Mouse (Mus musculus) lung, postnatal 4 days (tissue): ENCODE measurements around the gene Tstd1.

Experiments
- DNase-seq, 2 experiments: peaks; one replicate each; pipeline ENCODE4 v3.0.0; 2021

Gene Tstd1

DNA sequence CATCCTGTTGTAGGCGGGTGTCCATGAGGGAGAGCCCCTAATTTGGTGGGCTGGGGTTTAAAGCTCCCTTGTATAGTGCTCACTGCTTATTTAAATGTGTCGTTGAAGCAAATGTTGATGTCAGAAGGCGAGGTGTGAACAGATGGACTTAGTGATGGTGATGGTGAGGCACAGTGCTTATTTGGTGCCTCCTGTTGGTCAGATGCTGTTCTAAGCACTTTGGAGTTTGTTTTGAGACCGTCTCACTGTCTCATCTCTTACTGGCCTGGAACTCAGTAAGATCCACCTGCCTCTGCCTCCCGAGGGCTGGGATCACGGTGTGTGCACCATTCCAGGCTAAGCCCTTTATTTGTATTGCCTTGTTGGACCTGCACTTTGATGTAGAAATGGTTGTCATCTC is 36.3 kb downstream of the Tstd1 start:
- no peak for DNase-seq

DNA sequence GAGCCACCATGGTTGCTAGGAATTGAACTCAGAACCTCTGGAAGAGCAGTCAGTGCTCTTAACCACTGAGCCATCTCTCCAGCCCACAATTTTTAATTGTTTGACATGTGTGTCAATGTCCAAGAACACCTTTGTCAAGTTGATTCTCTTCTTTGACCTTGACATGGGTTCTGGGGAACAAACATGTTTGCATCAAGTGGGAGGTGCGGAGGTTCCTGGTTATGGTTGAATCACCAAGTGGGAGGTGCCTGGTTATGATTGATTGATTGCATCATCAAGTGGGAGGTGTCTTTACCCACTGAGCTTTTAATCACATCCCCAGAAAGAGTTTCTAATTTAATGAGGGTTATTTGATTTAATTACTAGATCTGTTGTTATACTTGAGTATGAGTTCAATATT is 38.9 kb downstream of the Tstd1 start:
- no peak for DNase-seq

DNA sequence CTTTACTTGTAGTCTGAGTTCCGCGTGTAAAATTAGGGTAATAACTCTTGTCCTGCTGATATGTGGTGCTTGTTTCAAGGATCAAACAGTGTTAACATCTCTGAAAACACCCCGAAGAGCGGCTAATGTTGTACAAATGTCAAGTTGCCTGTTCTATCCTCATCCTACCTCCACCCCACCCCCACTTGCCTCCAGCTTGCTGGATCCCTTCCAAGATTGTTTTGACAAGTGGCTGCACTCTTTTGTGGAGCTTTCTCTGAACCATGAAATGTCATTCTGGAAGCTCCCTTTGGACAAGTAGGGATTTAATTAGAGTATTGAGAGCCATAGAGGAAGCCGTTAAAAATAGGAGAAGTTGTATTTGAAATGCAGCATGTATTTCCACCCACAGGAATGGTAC is 41.1 kb downstream of the Tstd1 start:
- no peak for DNase-seq

DNA sequence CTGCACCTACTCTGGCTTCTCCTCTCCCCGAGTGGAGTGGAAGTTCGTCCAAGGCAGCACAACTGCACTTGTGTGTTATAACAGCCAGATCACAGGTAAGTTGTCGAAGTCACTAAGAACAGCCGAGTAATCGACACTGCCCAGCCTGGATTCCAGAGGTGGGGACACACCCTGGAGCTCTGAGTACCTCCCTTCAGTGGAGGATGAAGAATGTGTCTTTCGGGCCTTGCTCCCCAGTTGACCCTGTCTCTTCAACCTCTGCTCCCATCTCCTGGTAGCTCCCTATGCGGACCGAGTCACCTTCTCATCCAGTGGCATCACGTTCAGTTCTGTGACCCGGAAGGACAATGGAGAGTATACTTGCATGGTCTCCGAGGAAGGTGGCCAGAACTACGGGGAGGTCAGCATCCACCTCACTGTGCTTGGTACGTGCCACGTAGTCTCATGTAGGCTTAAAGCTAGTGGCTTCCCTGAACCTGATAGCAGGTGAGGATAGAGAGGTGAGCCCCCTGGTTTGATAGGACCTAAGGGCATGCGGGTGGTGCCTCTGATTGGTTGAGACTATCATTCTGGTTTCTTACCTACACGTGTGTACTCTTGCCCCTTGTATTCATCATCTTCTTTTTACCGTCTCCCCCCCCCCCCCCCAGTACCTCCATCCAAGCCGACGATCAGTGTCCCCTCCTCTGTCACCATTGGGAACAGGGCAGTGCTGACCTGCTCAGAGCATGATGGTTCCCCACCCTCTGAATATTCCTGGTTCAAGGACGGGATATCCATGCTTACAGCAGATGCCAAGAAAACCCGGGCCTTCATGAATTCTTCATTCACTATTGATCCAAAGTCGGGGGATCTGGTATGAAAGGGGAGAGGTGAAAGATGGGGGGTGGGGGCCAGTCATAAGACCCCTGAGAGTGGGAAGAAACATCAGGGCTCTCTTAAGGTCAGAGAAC is 42.2 kb downstream of the Tstd1 start:
- DNase-seq, result no peak

DNA sequence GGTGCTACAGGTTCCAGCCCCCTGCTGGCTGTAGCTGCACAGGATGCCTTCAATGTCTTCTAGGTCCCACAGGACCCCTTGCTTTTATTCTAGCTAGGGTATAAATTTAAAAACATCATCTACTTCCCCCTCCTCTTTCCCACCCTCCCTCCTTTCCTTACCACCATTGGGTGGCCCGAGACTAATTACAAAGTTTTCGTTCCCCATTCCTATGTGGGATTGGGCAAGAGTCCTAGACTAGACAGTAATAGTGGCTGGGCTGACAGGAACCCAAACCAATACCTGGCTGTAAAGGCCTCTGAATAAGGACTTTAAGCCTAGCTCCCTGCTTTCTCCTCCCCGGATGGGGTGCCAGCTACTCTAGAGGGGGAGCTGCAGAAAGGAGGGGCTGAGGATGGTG is 44.5 kb downstream of the Tstd1 start:
- no peak for DNase-seq

DNA sequence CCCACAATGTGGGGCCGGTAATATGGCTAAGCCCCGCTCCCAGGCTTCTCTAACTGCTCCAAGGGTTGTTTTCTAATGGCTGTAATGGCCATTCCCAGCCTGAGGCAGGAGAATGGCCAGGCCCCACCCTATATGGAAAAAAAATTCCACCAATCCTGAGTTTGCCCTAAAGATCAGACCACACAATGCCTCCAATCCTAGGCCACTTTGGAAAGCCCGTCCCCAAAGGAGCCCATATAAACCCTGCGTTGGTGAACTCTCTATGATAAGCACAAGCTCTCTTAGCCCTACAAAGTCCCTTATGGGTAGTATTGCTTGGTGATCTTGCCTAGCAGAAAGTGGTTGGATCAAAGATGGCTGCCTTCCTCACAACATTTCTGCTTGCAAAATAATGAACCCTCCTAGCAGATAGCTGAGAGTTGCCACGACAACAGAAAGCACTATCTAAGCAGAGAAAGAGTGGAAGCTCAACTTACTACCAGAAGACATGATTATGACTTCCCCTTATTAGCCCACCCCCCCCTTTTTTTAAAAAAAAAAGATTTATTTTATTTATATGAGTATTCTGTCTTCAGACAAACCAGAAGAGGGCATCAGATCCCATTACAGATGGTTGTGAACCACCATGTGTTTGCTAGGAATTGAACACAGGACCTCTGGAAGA is 47.2 kb downstream of the Tstd1 start:
- DNase-seq, result no peak

DNA sequence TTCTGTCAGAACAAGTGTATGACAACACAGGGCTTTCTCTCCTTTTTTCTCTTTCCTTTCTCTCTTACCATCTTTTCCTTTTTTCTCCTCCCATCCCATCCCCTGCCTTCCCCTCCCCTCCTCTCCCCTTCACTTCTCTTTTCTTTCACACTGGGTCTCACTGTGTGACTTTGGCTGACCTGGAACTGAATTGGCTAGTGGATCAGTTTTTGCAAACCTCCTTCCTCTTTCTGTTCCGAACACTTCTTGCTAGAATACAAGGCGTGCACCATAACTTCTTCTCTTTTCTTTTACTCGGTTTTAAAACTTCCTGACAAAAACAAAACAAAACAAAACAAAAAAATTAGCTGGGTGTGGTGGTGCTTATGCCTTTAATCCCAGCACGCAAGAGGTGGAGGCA is 47.9 kb downstream of the Tstd1 start:
- DNase-seq, result no peak

DNA sequence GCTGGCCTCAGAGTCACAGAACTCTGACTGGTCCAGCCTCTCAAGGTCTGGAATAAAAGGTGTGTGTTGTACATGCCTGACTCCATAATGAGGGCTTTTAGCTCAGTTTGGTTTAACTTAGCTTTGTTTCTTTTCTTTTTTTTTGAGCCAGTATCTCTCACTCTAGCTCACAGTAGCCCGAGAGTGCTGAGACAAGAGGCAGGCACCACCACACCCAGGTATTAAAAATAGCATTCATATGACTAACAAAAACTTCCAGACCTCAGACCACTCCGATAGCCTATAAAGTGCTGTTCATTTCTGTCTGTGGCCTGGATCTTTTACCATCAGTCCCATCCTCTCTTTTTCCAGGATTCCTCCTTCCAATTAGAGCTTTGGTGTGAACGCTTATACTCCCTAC is 51.0 kb downstream of the Tstd1 start:
- no peak for DNase-seq
